Mouse (Mus musculus): ENCODE results near the gene Gm11595. TPM values are rescaled to one million over a fixed set of nuclear protein-coding genes. Genes with fewer than 3 reads are reported as not detected.
"Not testable (repeated sequence)": the region's sequence is repeated elsewhere in the genome, so short reads cannot be mapped to it uniquely, and the experiment has no call there.

Gm11595 gene
- polyA plus RNA-seq (2016; fragmentation: Nextera tagmentation; extraction: Ambion mirVana) = not detected in 2 replicates

- H3K4me3 ChIP-seq; H3K9me3 ChIP-seq; DNase-seq (ENCODE audit: extremely low spot score, low spot score); H3K27me3 ChIP-seq (ENCODE audit: poor library complexity, severe bottlenecking); H3K4me1 ChIP-seq; H3K36me3 ChIP-seq (replicated peaks): not testable (repeated sequence)
- 0 out of 2 replicates have a peak within 1 kb of the TSS, but pooled peaks have one; percentile 11 for H3K27ac ChIP-seq
These were observed at the start of gene Gm11595 for GRCm38 (mm10) chr11:99772813-99773212. Gene Gm11595, minus strand, starts transcription at chr11:99772913.

GRCm38 (mm10) chr11:99815566-99815965 lies 42.9 kb upstream of the Gm11595 start, which contains the start of gene Gm11564:
Gene Gm11564, minus strand, starts transcription at chr11:99815666.
- not testable (repeated sequence) for DNase-seq (ENCODE audit: extremely low spot score, low spot score); H3K4me3 ChIP-seq; H3K27me3 ChIP-seq (ENCODE audit: poor library complexity, severe bottlenecking); H3K9me3 ChIP-seq; H3K4me1 ChIP-seq; H3K36me3 ChIP-seq (replicated peaks)
- 87% methylated on average over 2 of the region's 2 CpGs for WGBS
- H3K27ac ChIP-seq = peak within 1 kb of the TSS; percentile 61; the same call in 1 of the 2 replicates

GRCm38 (mm10) chr11:99809792-99810191 lies 37.1 kb upstream of the Gm11595 start, which contains the start of gene Krtap4-13:
Gene Krtap4-13, minus strand, starts transcription at chr11:99809892.
- H3K4me3 ChIP-seq; H3K27me3 ChIP-seq (ENCODE audit: poor library complexity, severe bottlenecking); H3K36me3 ChIP-seq (replicated peaks); H3K27ac ChIP-seq; H3K9me3 ChIP-seq; H3K4me1 ChIP-seq; DNase-seq (ENCODE audit: extremely low spot score, low spot score): not testable (repeated sequence)

GRCm38 (mm10) chr11:99804346-99804745 lies 31.6 kb upstream of the Gm11595 start, which contains the start of gene Gm11554:
Gene Gm11554, minus strand, starts transcription at chr11:99804446.
- no CpG with 5 or more reads among the region's 1 CpGs for WGBS
- not testable (repeated sequence) for H3K4me1 ChIP-seq; H3K27me3 ChIP-seq (ENCODE audit: poor library complexity, severe bottlenecking)

GRCm38 (mm10) chr11:99798832-99799231 lies 26.1 kb upstream of the Gm11595 start, which contains the start of gene Gm11569:
Gene Gm11569, minus strand, starts transcription at chr11:99798932.
- H3K27me3 ChIP-seq (ENCODE audit: poor library complexity, severe bottlenecking); H3K4me3 ChIP-seq; H3K4me1 ChIP-seq; DNase-seq (ENCODE audit: extremely low spot score, low spot score); H3K9me3 ChIP-seq; H3K27ac ChIP-seq; H3K36me3 ChIP-seq (replicated peaks): not testable (repeated sequence)
- WGBS = no CpG with 5 or more reads among the region's 1 CpGs

More at GRCm38 (mm10) chr11:99804346-99804745, 31.6 kb upstream of the Gm11595 start, which contains the start of gene Gm11554:
- H3K4me3 ChIP-seq; H3K36me3 ChIP-seq (replicated peaks); H3K9me3 ChIP-seq; H3K27ac ChIP-seq; DNase-seq (ENCODE audit: extremely low spot score, low spot score): not testable (repeated sequence)

GRCm38 (mm10) chr11:99793367-99793766 lies 20.7 kb upstream of the Gm11595 start, which contains the start of gene Gm11596:
Gene Gm11596, minus strand, starts transcription at chr11:99793467.
- 92% methylated on average over 2 of the region's 2 CpGs for WGBS
- no peak within 1 kb of the TSS for H3K27ac ChIP-seq
- H3K9me3 ChIP-seq = no peaks in the 10 kb centered on the region
- no peaks in the 10 kb centered on the region for H3K4me1 ChIP-seq
- H3K4me3 ChIP-seq = no peak within 1 kb of the TSS
- DNase-seq (ENCODE audit: extremely low spot score, low spot score) = no peak
- H3K36me3 ChIP-seq (replicated peaks) = no peaks in the 10 kb centered on the region
- no peaks in the 10 kb centered on the region for H3K27me3 ChIP-seq (ENCODE audit: poor library complexity, severe bottlenecking)

GRCm38 (mm10) chr11:99784900-99785299 lies 12.2 kb upstream of the Gm11595 start, which contains the start of gene Krtap4-9:
Gene Krtap4-9, plus strand, starts transcription at chr11:99785200.
- not testable (repeated sequence) for H3K9me3 ChIP-seq; H3K4me3 ChIP-seq; H3K27ac ChIP-seq; H3K27me3 ChIP-seq (ENCODE audit: poor library complexity, severe bottlenecking); H3K4me1 ChIP-seq; DNase-seq (ENCODE audit: extremely low spot score, low spot score); H3K36me3 ChIP-seq (replicated peaks)

- WGBS = 95% methylated on average over 2 of the region's 2 CpGs
- DNase-seq (ENCODE audit: extremely low spot score, low spot score) = no peak
- Histone ChIP-seq H3K27ac (no peak within 1 kb of the TSS), H3K36me3 (replicated peaks) (no peaks in the 10 kb centered on the region), H3K27me3 (ENCODE audit: poor library complexity, severe bottlenecking) (no peaks in the 10 kb centered on the region), H3K9me3 (no peaks in the 10 kb centered on the region), H3K4me3 (no peak within 1 kb of the TSS), H3K4me1 (peaks cover 8% of the 10 kb centered on the region)
These were observed 7.9 kb upstream of the Gm11595 start, which contains the start of gene Krtap4-8 for GRCm38 (mm10) chr11:99780604-99781003. Gene Krtap4-8, minus strand, starts transcription at chr11:99780704.

GRCm38 (mm10) chr11:99778401-99778800 lies 5.7 kb upstream of the Gm11595 start:
- Histone ChIP-seq H3K4me3 (no peak overlapping the region), H3K4me1 (peaks cover 8% of the 10 kb centered on the region), H3K9me3 (no peaks in the 10 kb centered on the region), H3K36me3 (replicated peaks) (no peaks in the 10 kb centered on the region), H3K27me3 (ENCODE audit: poor library complexity, severe bottlenecking) (no peaks in the 10 kb centered on the region), H3K27ac (no peak overlapping the region)
- no peak for DNase-seq (ENCODE audit: extremely low spot score, low spot score)
- WGBS = 42% methylated on average over 7 of the region's 7 CpGs

- H3K9me3 ChIP-seq = no peaks in the 10 kb centered on the region
- no peaks in the 10 kb centered on the region for H3K4me1 ChIP-seq
- DNase-seq (ENCODE audit: extremely low spot score, low spot score) = no peak
- no peaks in the 10 kb centered on the region for H3K27me3 ChIP-seq (ENCODE audit: poor library complexity, severe bottlenecking)
- 86% methylated on average over 2 of the region's 2 CpGs for WGBS
- no peak overlapping the region for H3K27ac ChIP-seq
- no peaks in the 10 kb centered on the region for H3K36me3 ChIP-seq (replicated peaks)
- H3K4me3 ChIP-seq = no peak overlapping the region
These were observed 4.3 kb downstream of the Gm11595 start for GRCm38 (mm10) chr11:99768410-99768809.

GRCm38 (mm10) chr11:99758877-99759276 lies 13.8 kb downstream of the Gm11595 start:
- Histone ChIP-seq H3K36me3 (replicated peaks) (no peaks in the 10 kb centered on the region), H3K9me3 (no peaks in the 10 kb centered on the region), H3K4me1 (no peaks in the 10 kb centered on the region), H3K27me3 (ENCODE audit: poor library complexity, severe bottlenecking) (no peaks in the 10 kb centered on the region), H3K4me3 (no peak overlapping the region), H3K27ac (no peak overlapping the region)
- WGBS = 94% methylated on average over 1 of the region's 1 CpGs
- no peak for DNase-seq (ENCODE audit: extremely low spot score, low spot score)

GRCm38 (mm10) chr11:99743985-99744384 lies 28.7 kb downstream of the Gm11595 start:
- WGBS = 89% methylated on average over 3 of the region's 3 CpGs
- no peaks in the 10 kb centered on the region for H3K9me3 ChIP-seq
- no peaks in the 10 kb centered on the region for H3K4me1 ChIP-seq
- no peak overlapping the region for H3K27ac ChIP-seq
- H3K4me3 ChIP-seq = no peak overlapping the region
- no peaks in the 10 kb centered on the region for H3K27me3 ChIP-seq (ENCODE audit: poor library complexity, severe bottlenecking)
- DNase-seq (ENCODE audit: extremely low spot score, low spot score) = no peak
- H3K36me3 ChIP-seq (replicated peaks) = no peaks in the 10 kb centered on the region

GRCm38 (mm10) chr11:99734190-99734589 lies 38.5 kb downstream of the Gm11595 start, which contains the start of gene Gm14180:
Gene Gm14180, minus strand, starts transcription at chr11:99734290.
- no peaks in the 10 kb centered on the region for H3K36me3 ChIP-seq (replicated peaks)
- WGBS = 74% methylated on average over 2 of the region's 2 CpGs
- H3K9me3 ChIP-seq = no peaks in the 10 kb centered on the region
- H3K4me1 ChIP-seq = no peaks in the 10 kb centered on the region
- H3K27me3 ChIP-seq (ENCODE audit: poor library complexity, severe bottlenecking) = no peaks in the 10 kb centered on the region
- no peak for DNase-seq (ENCODE audit: extremely low spot score, low spot score)
- H3K27ac ChIP-seq = no peak within 1 kb of the TSS
- H3K4me3 ChIP-seq = no peak within 1 kb of the TSS
